Comparison of ENCODE assay signal across 8 mouse cellular contexts in genomic region chr13:81570241-81570821, GRCm38 (mm10).
DNase-seq lines count a peak whose midpoint lies in the region; ATAC-seq and TF ChIP-seq lines count a peak whose summit lies in the region.

No protein-coding gene starts in this region.

- H3K27me3 ChIP-seq in lung, embryonic 16.5 days (ENCODE audit: control insufficient read depth, insufficient read depth, low read depth, low read length), result no peaks in the 10 kb centered on the region
- H3K27me3 ChIP-seq in thymus, adult 2 months (ENCODE audit: control insufficient read depth, insufficient read depth, low read length), result no peaks in the 10 kb centered on the region

- peak overlapping the region; percentile 48 for H3K4me2 ChIP-seq in lung, embryonic 16.5 days (ENCODE audit: low read depth, low read length)

- H3K9me3 ChIP-seq in lung, embryonic 16.5 days (ENCODE audit: control insufficient read depth, low read length), result no peaks in the 10 kb centered on the region

- WGBS in lung, embryonic 16.5 days, result 48% methylated on average over 12 of the region's 12 CpGs
- WGBS in thymus, adult 2 months, result 90% methylated on average over 12 of the region's 12 CpGs

- no peak for TF ChIP-seq POLR2A in thymus, adult 2 months (IDR thresholded peaks at IDR 0.05; ENCODE audit: control insufficient read depth, extremely low read depth, insufficient read depth, low read length, poor library complexity)

- ATAC-seq in lung, embryonic 16.5 days (ENCODE audit: low read depth), result peak; percentile 83

- H3K4me1 ChIP-seq in lung, embryonic 16.5 days (replicated peaks; ENCODE audit: control insufficient read depth, insufficient read depth, low read length), result no peaks in the 10 kb centered on the region
- H3K4me1 ChIP-seq in thymus, adult 2 months (replicated peaks; ENCODE audit: control insufficient read depth, insufficient read depth, low read length), result no peaks in the 10 kb centered on the region

- TF ChIP-seq CTCF in thymus, adult 2 months (IDR thresholded peaks at IDR 0.05; ENCODE audit: borderline replicate concordance, control insufficient read depth, extremely low read depth, insufficient read depth, low read length, poor library complexity), result no peak

- intact Hi-C loops in heart, postnatal 14 days (cut with DNase I), result no loop called here

- peak overlapping the region; percentile 59; the same call in 1 of the 2 replicates for H3K27ac ChIP-seq in lung, embryonic 16.5 days (ENCODE audit: low read length)
- no peak overlapping the region for H3K27ac ChIP-seq in thymus, adult 2 months (ENCODE audit: control insufficient read depth, insufficient read depth, low read length)

- DNase-seq in adrenal gland, adult 2 months, result peak; percentile 1
- DNase-seq in adrenal gland, adult 18-20 months (ENCODE audit: low spot score in 2 of 2), result no peak
- no peak for DNase-seq in lung, postnatal 25 days (ENCODE audit: low spot score)
- DNase-seq in heart, postnatal 14 days, result peak; percentile 20 to 39
- peak; percentile 85 to 89 for DNase-seq in kidney, postnatal 4 days
- peak; percentile 9 for DNase-seq in right cerebral cortex, postnatal 14 days
- no peak for DNase-seq in thymus, adult 2 months

- H3K4me3 ChIP-seq in lung, embryonic 16.5 days (ENCODE audit: low read length), result peak overlapping the region; percentile 19; the same call in 1 of the 2 replicates
- no peak overlapping the region for H3K4me3 ChIP-seq in thymus, adult 2 months (ENCODE audit: control insufficient read depth, insufficient read depth, low read length)

- H3K36me3 ChIP-seq in lung, embryonic 16.5 days (ENCODE audit: control insufficient read depth, insufficient read depth, low read length), result no peaks in the 10 kb centered on the region
- no peaks in the 10 kb centered on the region for H3K36me3 ChIP-seq in thymus, adult 2 months (ENCODE audit: control insufficient read depth, insufficient read depth, low read length)

- H3K9ac ChIP-seq in lung, embryonic 16.5 days (ENCODE audit: low read length), result no peak overlapping the region

Comparison
In these comparisons a context has a peak if more than half of its experiments do, and no peak if none do; other contexts are left out.
1. DNase-seq: peak in adrenal gland, adult 2 months (single experiment), heart, postnatal 14 days (2 of 2), kidney, postnatal 4 days (2 of 2) and right cerebral cortex, postnatal 14 days (single experiment); none in adrenal gland, adult 18-20 months (0 of 2), lung, postnatal 25 days (single experiment) and thymus, adult 2 months (single experiment).